Mouse (Mus musculus) left cerebral cortex, postnatal 25 days (tissue): ENCODE results near the gene Fndc11. TPM values are rescaled to one million over a fixed set of nuclear protein-coding genes. Genes with fewer than 3 reads are reported as not detected.

Source experiments
- DNase-seq, 2 experiments: peaks; one replicate each; pipeline ENCODE4 v3.0.0; 2022; ENCODE audit warnings: low spot score in 2 of 2, mixed read lengths in 1 of 2
- intact Hi-C: fragments of 180-260 bp; cut with DNase I; formaldehyde crosslinking; loops from one replicate; pipeline ENCODE4 v1.15.1; 2025
- total RNA-seq, 2 experiments: library from RNA; stranded (reverse); gene quantifications; 2 replicates each; pipeline ENCODE4 v1.2.3; 2021

The Fndc11 gene
- total RNA-seq, 2 experiments from 2014 or later = 0.30 TPM; not detected in 1

- DNase-seq = no peak
- intact Hi-C loops = no loop called here
Measured at GRCm38 (mm10) chr2:181213021-181213445, 6.8 kb upstream of the Fndc11 start, which contains the start of gene Srms. Gene Srms (minus strand): TSS chr2:181213185.

- intact Hi-C loops = no loop called here
- DNase-seq = no peak
Measured at GRCm38 (mm10) chr2:181216037-181216436, 3.8 kb upstream of the Fndc11 start.

GRCm38 (mm10) chr2:181218881-181219485 is 830 bp upstream of the Fndc11 start:
- DNase-seq = no peak
- intact Hi-C loops = no loop called here

GRCm38 (mm10) chr2:181220361-181220760 is 548 bp downstream of the Fndc11 start:
- no peak for DNase-seq
- intact Hi-C loops = no loop called here

GRCm38 (mm10) chr2:181224994-181225393 is 5.2 kb downstream of the Fndc11 start:
- intact Hi-C loops = no loop called here
- DNase-seq = no peak

GRCm38 (mm10) chr2:181227122-181227521 is 7.3 kb downstream of the Fndc11 start:
- DNase-seq = no peak
- intact Hi-C loops = no loop called here

GRCm38 (mm10) chr2:181228335-181228734 is 8.5 kb downstream of the Fndc11 start:
- intact Hi-C loops = no loop called here
- DNase-seq = no peak

- intact Hi-C loops = no loop called here
- DNase-seq = no peak
Measured at GRCm38 (mm10) chr2:181231171-181231570, 11.4 kb downstream of the Fndc11 start.

- intact Hi-C loops = no loop called here
- no peak for DNase-seq
Measured at GRCm38 (mm10) chr2:181233443-181233842, 13.6 kb downstream of the Fndc11 start.

- no peak for DNase-seq
- intact Hi-C loops = no loop called here
Measured at GRCm38 (mm10) chr2:181234680-181235079, 14.9 kb downstream of the Fndc11 start.

- DNase-seq = no peak
- intact Hi-C loops = no loop called here
Measured at GRCm38 (mm10) chr2:181235681-181236566, 16.1 kb downstream of the Fndc11 start.

- intact Hi-C loops = no loop called here
- no peak for DNase-seq
Measured at GRCm38 (mm10) chr2:181237251-181238014, 17.6 kb downstream of the Fndc11 start.

- intact Hi-C loops = no loop called here
- DNase-seq = no peak
Measured at GRCm38 (mm10) chr2:181238091-181238610, 18.3 kb downstream of the Fndc11 start.

- intact Hi-C loops = no loop called here
- no peak for DNase-seq
Measured at GRCm38 (mm10) chr2:181238861-181239260, 19.0 kb downstream of the Fndc11 start.

GRCm38 (mm10) chr2:181239261-181239660 is 19.4 kb downstream of the Fndc11 start:
- peak in 1 of 2 experiments; percentile 25 for DNase-seq
- intact Hi-C loops = no loop called here

- intact Hi-C loops = no loop called here
- no peak for DNase-seq
Measured at GRCm38 (mm10) chr2:181240806-181241440, 21.1 kb downstream of the Fndc11 start.

GRCm38 (mm10) chr2:181241602-181242313 is 21.9 kb downstream of the Fndc11 start, which contains the start of gene Helz2:
Gene Helz2 (minus strand): TSS chr2:181242027.
- intact Hi-C loops = no loop called here

GRCm38 (mm10) chr2:181242314-181242665 is 22.5 kb downstream of the Fndc11 start:
- intact Hi-C loops = no loop called here
- DNase-seq = no peak

More at GRCm38 (mm10) chr2:181241602-181242313, 21.9 kb downstream of the Fndc11 start, which contains the start of gene Helz2:
- DNase-seq = no peak
